Mouse (Mus musculus) cerebral cortex, adult 2 months (tissue): ENCODE results near the gene Gpr65.

ENCODE experiments used
- WGBS: fragments of 180-500 bp; shearing (Covaris S2); methylation state at CpG from one replicate; pipeline ENCODE4 v1.1.7; 2018; 5-methylcytosine and 5-hydroxymethylcytosine counted together

The Gpr65 gene

DNA sequence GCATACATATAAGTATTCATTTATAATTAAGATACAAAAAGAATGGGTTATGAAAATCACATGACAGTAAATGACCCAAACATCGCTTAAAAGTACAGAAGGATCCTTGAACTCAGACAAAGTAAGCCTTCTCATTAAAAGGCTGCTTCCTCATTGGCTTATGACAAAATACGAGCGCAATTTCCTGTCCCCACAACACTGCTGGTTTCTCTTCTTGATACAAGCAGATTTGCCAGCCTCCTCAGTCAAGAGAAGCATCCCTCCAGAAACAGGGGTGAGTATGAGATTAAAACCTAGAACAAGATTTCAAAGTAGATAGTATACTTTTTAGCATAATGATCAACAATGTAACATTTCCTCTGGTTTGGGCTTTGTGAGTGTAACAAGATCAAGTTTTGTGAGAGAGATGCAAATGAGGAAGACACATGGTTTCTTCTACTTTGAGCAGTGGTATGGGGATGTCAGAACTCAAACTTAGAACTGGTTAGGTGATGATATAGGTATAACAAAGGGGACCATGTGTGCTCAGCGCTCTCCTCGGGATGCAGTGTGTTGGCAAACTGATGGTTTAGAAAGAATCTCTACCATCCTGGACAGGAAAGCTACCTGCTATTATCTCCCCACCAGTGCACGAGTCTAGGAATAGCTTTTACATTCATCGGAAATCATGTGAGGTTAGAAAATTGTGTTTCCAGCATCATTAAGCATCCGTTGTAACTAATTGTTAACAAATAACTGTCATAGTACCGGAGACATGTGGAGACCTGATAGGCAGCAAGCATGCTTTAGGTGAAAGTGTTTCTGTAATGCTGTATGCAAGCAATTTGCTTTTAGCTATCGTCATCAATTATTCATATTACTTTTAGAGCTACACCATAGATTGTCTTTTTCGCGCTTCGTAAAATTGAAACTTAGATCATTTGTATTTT is at the start of gene Gpr65:
Gpr65 (plus strand) TSS at position 195 of the 929 bp plus-strand sequence.
- 88% methylated on average over 13 of the region's 13 CpGs for WGBS

DNA sequence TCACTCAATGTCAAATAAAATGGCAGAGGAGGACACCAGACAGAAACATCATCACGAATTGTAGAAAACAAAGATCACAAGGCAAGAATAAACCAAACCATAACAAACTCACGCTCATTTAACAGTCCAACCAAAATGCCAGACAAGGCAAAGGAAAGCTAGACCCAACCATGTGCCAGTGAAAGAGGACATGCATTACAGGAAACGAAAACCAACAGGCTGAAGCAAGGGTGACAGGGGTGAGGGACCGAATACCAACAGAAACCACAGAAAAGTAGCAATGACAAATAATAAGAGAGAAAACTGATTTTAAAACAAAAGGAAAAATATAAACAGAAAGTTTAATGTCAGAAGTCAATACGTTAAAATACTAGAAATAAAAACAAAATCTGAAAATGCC is 45.1 kb upstream of the Gpr65 start:
- 88% methylated on average over 5 of the region's 5 CpGs for WGBS

- WGBS = 86% methylated on average over 2 of the region's 2 CpGs
Observed at GRCm38 (mm10) chr12:98227037-98227436, 41.4 kb upstream of the Gpr65 start.

GRCm38 (mm10) chr12:98238478-98238877 is 30.0 kb upstream of the Gpr65 start:
- 86% methylated on average over 6 of the region's 6 CpGs for WGBS

DNA sequence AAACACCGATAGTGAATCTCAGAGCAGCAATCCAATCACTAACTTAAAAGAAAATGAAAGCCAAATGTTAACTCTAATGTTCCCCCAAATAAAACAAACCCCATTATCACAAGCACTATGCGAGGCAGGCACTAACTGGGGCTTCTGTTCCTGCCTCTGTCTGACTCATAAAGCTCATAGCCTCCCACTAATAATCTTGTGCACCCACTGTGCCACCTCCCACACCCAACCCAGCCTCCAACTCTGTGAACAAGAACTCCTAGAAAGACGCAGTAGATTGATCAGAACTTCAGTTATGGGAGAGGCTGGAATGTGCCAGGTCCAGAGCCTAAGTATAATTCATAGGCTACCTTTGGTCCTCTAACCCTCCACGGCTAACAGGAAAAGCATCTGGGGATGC is 24.3 kb upstream of the Gpr65 start:
- 67% methylated on average over 4 of the region's 4 CpGs for WGBS

DNA sequence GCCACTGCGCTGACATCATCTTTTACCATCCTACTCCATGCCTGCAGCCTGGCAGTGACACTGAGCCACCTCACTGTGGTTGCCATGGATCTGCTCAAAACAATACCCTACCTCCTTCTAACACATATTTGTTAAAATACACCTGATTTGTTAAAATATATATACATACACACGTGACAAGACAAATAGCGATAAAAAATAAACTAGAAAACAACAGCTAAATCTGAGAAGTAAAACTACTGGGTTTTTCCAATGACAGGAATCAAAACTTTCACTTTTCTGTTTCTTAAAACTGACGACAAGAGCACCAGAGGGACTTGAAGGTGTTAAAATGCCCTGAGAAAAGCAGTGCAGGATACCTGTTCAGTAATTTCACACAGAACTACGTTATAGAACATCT is 23.6 kb upstream of the Gpr65 start:
- 89% methylated on average over 5 of the region's 5 CpGs for WGBS

GRCm38 (mm10) chr12:98246835-98247234 is 21.6 kb upstream of the Gpr65 start:
- 44% methylated on average over 4 of the region's 4 CpGs for WGBS

DNA sequence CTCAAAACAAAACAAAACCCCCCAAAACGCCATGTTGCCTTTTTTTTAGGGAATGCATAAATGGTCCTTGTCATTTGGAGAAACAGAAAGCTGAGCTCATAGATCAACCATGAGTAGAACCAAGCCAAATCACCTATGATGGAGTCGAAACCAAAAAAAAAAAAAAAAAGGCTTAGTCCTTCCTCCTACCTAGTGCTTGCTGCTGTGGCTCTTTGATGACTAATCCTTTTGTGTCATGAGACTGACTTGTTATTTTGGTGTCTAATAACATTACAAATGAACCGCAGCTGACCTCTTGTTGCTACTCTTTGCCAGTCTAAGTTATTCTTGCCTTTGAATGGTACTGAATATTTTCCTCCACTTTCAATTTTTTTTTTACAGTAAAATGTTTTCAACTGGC is 18.8 kb upstream of the Gpr65 start:
- WGBS = 67% methylated on average over 3 of the region's 3 CpGs

GRCm38 (mm10) chr12:98250327-98250726 is 18.1 kb upstream of the Gpr65 start:
- WGBS = 90% methylated on average over 8 of the region's 8 CpGs

DNA sequence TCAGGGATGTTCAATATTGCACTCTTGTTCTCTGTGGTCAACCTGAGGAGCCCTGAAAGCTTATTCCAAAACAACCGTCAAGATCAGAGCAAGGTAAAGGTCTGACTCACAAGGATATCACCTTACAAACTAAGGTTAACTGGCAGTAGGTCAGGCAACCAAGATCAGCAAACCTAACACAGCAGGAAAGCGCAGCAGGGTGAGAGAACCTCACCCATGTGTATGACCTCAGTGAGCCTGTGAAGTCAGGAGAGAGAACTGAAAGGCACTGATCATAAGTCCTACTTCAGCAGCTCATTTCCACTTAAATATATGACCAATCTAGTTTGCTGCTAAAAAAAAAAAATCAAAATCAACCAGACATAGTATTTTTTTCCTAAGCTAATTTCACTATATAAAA is 16.0 kb upstream of the Gpr65 start:
- 87% methylated on average over 2 of the region's 2 CpGs for WGBS

GRCm38 (mm10) chr12:98255373-98255995 is 13.0 kb upstream of the Gpr65 start:
- WGBS = 91% methylated on average over 13 of the region's 13 CpGs

DNA sequence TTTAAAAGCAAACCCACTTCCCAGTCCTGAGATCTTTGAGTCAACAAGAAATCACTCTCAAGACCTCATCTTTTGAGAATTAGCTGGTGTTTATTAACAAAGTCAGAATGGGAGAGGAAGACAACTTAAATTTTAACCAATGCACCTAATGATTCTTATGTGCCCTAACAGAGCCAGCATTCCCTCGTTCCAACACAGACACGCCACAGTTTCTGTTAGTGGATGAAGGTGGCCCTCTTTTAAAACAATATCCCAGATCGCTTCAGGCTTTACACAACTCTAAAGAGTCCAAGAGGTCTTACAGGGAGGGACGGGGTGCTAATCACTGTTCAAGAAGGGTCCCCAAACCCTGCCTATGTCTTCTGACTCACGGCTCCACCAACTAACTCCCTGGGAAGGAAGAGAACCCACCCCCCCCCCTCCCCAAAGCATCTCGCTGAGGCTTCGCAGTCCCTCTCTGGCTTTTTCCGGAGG is 10.0 kb upstream of the Gpr65 start:
- WGBS = under 1% methylated on average over 8 of the region's 8 CpGs

GRCm38 (mm10) chr12:98258845-98259517 is 9.5 kb upstream of the Gpr65 start, which contains the start of gene Galc:
Gene Galc, minus strand, starts transcription at chr12:98259459.
- under 1% methylated on average over 76 of the region's 76 CpGs for WGBS

DNA sequence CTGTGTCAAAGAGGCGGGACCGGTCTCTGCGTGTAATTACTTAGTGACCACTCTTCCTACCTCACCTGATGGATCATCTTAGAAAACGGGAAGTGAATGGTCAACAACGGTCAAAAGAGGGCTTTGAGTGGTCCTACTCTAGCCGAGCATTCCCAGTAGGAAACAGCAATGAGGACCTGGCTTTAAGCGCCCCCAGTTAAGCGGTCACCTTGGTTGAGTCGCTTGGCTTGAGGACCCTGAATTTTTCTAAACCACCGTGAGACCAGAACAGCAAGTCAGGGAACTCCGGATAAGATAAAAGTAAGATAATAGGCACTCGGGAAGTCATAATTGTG is 8.9 kb upstream of the Gpr65 start:
- under 1% methylated on average over 12 of the region's 12 CpGs for WGBS

- WGBS = 81% methylated on average over 9 of the region's 9 CpGs
Observed at GRCm38 (mm10) chr12:98265697-98266096, 2.7 kb upstream of the Gpr65 start.

DNA sequence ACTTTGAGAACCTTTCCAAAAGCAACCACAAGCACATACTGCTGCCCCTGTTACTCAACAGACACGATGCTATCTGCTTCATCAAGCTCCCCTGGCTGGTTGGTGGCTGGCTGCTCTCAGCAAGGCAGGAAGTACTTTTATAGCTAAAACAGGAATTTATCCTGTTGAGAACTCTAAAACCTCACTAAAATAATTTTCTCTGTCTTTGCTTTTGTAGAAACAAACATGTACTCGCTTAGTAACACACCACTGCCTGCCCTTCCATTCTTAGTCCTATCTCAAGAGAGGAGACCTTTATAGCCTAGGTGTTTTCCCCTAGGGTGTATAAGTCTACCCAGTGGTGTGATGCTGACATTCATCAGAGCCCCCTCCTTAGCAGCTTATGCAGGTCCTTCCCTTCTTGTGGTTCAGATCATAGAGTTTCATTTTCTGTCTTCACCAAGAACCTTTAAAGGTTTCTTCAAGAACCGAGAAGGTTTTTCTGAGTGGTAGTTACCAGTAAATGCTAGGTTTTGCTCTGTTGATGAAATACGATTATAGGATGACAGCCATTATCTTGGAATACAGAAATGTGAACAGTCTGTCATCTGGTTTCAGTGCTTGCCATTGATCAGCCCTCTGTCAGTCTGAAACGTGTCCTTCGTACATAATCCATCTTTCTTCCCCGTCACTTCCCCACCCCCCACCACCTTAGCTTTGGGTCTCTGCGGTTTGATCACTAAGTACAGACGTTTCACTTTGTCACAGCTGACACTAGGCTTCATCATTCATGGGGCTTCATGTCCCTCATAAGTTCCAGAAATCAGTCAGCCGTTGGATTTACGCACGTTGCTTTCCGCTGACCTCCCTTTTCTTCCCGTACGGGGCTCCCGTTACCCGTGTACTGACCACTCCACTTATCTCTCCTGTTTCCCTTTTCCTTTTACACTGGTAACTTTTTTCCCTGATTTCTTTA is 1.6 kb downstream of the Gpr65 start:
- 82% methylated on average over 17 of the region's 17 CpGs for WGBS

DNA sequence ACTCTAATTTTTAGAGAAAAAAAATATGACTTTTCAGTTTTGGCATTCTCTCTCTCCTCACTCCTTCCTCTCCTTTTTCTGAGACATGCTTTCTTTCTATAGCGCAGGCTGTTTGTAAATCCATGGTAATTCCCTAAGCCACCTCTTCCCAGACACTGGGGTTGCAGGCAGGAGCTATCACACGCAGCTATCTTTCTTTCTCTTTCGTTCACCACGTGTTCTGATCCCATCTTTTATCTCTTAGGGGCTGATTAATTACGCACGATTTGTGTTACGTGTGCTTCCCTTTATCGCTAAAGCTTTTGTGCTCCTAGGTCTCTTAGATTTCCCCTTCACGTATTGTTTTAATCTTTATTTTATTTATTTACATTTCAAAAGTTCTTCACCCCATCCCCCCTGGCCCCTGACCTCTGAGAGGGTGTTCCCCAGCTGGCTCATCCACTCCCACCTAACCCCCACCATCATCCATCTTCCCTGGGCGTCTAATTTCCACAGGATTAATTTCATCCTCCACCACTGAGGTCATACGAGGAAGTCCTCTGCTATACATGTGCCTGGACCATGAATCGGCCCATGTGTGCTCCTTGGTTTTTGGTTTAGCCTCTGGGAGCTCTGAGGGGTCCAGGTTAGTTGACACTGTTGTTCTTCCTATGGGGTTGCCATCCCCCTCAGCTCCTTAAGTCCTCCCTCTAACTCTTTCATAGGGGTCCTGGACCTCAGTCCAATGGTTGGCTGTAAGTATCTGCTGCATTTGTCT is 2.6 kb downstream of the Gpr65 start:
- WGBS = 78% methylated on average over 12 of the region's 12 CpGs

DNA sequence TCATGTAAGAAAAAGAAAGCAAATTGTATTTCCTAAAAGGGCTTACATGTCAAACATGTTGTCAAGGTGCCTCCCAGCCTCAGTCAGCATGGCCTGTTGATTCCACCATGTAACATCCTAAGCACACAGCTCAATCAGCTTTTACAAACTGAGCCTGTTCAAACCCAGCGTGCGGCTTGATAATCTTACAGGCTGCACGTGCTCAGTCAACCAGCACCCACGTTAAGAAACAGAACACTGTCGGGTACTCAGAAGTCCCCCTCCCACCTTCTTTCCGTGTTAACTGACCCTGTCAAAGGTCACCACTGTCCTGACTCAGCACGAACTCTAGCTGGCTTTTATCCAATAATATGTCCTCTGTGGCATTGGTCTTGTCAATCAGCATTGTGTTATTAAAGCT is 4.0 kb downstream of the Gpr65 start:
- WGBS = 86% methylated on average over 7 of the region's 7 CpGs

GRCm38 (mm10) chr12:98280530-98280929 is 12.1 kb downstream of the Gpr65 start:
- WGBS = 18% methylated on average over 5 of the region's 5 CpGs

- 54% methylated on average over 8 of the region's 8 CpGs for WGBS
Observed at GRCm38 (mm10) chr12:98280996-98281395, 12.6 kb downstream of the Gpr65 start.
